Mouse (Mus musculus): ENCODE results near the gene Nudt15.

- no peak for TF ChIP-seq POLR2A (IDR thresholded peaks at IDR 0.05; ENCODE audit: low read depth, low read length)
- no peak for TF ChIP-seq CTCF (IDR thresholded peaks at IDR 0.05; ENCODE audit: extremely low read depth, insufficient read length, insufficient replicate concordance, low read depth, low read length)
Observed at GRCm38 (mm10) chr14:73484366-73485110, 63.5 kb downstream of the Nudt15 start.

All from small intestine, adult 2 months (tissue).